Mouse (Mus musculus) erythroblast, embryonic 14.5 days (primary cell): ENCODE measurements around the gene Rreb1. TPM values are rescaled to one million over a fixed set of nuclear protein-coding genes. Genes with fewer than 3 reads are reported as not detected.

Source experiments
- H3K27me3 ChIP-seq: 2 replicates; pipeline ENCODE4 v1.6.1; 2012; ENCODE audit warnings: inconsistent platforms; ENCODE audit not compliant: control insufficient read depth
- H3K36me3 ChIP-seq: 2 replicates; pipeline ENCODE4 v1.6.1; 2012; ENCODE audit warnings: mild to moderate bottlenecking, inconsistent platforms; ENCODE audit not compliant: control insufficient read depth
- H3K4me1 ChIP-seq: 2 replicates; pipeline ENCODE4 v1.6.1; 2012; ENCODE audit warnings: inconsistent platforms; ENCODE audit not compliant: control insufficient read depth
- H3K4me3 ChIP-seq: replicated peaks from 2 replicates; pipeline ENCODE3; 2012; ENCODE audit warnings: moderate library complexity, mild to moderate bottlenecking, inconsistent platforms
- H3K9me3 ChIP-seq: 2 replicates; pipeline ENCODE4 v1.6.1; 2012; ENCODE audit warnings: low read length, inconsistent platforms, mixed read lengths; ENCODE audit not compliant: control insufficient read depth
- GATA1 ChIP-seq: IDR thresholded peaks from 2 replicates; pipeline ENCODE4 v1.6.1; 2012; ENCODE audit warnings: low read length, inconsistent platforms, mixed read lengths
- TAL1 ChIP-seq: IDR thresholded peaks from 3 replicates; pipeline ENCODE4 v1.6.1; 2012; ENCODE audit warnings: low read length, inconsistent platforms, mixed read lengths
- polyA plus RNA-seq: library from polyadenylated mRNA; stranded (reverse); fragments of >175 nt; gene quantifications from 2 replicates; pipeline ENCODE4 v1.2.3, GENCODE M21; 2012

Rreb1 gene
- polyA plus RNA-seq, 1 experiment, result 0.60 TPM

- TF ChIP-seq TAL1, result no peak
- no peak for TF ChIP-seq GATA1
- H3K4me1 ChIP-seq, result peaks cover 26% of the 10 kb centered on the region
- H3K9me3 ChIP-seq, result no peaks in the 10 kb centered on the region
- H3K4me3 ChIP-seq, result no peak overlapping the region
- H3K27me3 ChIP-seq, result no peaks in the 10 kb centered on the region
- no peaks in the 10 kb centered on the region for H3K36me3 ChIP-seq
These were observed 20.6 kb downstream of the Rreb1 start for GRCm38 (mm10) chr13:37798811-37799210.

GRCm38 (mm10) chr13:37799413-37799812, 21.2 kb downstream of the Rreb1 start:
- Histone ChIP-seq H3K9me3 (no peaks in the 10 kb centered on the region), H3K27me3 (no peaks in the 10 kb centered on the region), H3K36me3 (no peaks in the 10 kb centered on the region), H3K4me1 (peaks cover 26% of the 10 kb centered on the region), H3K4me3 (no peak overlapping the region)
- TF ChIP-seq GATA1 (no peak), TAL1 (no peak)

- peaks cover 26% of the 10 kb centered on the region for H3K4me1 ChIP-seq
- no peaks in the 10 kb centered on the region for H3K36me3 ChIP-seq
- H3K9me3 ChIP-seq, result no peaks in the 10 kb centered on the region
- no peaks in the 10 kb centered on the region for H3K27me3 ChIP-seq
- H3K4me3 ChIP-seq, result peak overlapping the region; percentile 11
- no peak for TF ChIP-seq GATA1
These were observed 23.2 kb downstream of the Rreb1 start for GRCm38 (mm10) chr13:37801101-37802075.

- no peaks in the 10 kb centered on the region for H3K9me3 ChIP-seq
- no peak for TF ChIP-seq GATA1
- TF ChIP-seq TAL1, result no peak
- no peaks in the 10 kb centered on the region for H3K36me3 ChIP-seq
- H3K4me1 ChIP-seq, result peaks cover 26% of the 10 kb centered on the region
- H3K27me3 ChIP-seq, result no peaks in the 10 kb centered on the region
- peak overlapping the region; percentile 11 for H3K4me3 ChIP-seq
These were observed 24.2 kb downstream of the Rreb1 start for GRCm38 (mm10) chr13:37802246-37803003.

- H3K9me3 ChIP-seq, result no peaks in the 10 kb centered on the region
- H3K36me3 ChIP-seq, result no peaks in the 10 kb centered on the region
- H3K4me3 ChIP-seq, result no peak overlapping the region
- H3K27me3 ChIP-seq, result no peaks in the 10 kb centered on the region
- TF ChIP-seq TAL1 (no peak), GATA1 (no peak)
- H3K4me1 ChIP-seq, result peaks cover 23% of the 10 kb centered on the region
These were observed 25.0 kb downstream of the Rreb1 start for GRCm38 (mm10) chr13:37803244-37803643.

- H3K4me1 ChIP-seq, result peaks cover 23% of the 10 kb centered on the region
- no peak overlapping the region for H3K4me3 ChIP-seq
- no peaks in the 10 kb centered on the region for H3K36me3 ChIP-seq
- H3K27me3 ChIP-seq, result no peaks in the 10 kb centered on the region
- H3K9me3 ChIP-seq, result no peaks in the 10 kb centered on the region
- TF ChIP-seq GATA1 (no peak), TAL1 (no peak)
These were observed 25.8 kb downstream of the Rreb1 start for GRCm38 (mm10) chr13:37804023-37804422.

- no peaks in the 10 kb centered on the region for H3K27me3 ChIP-seq
- peaks cover 6% of the 10 kb centered on the region for H3K4me1 ChIP-seq
- no peak overlapping the region for H3K4me3 ChIP-seq
- no peak for TF ChIP-seq GATA1
- no peak for TF ChIP-seq TAL1
- H3K9me3 ChIP-seq, result no peaks in the 10 kb centered on the region
- no peaks in the 10 kb centered on the region for H3K36me3 ChIP-seq
These were observed 36.8 kb downstream of the Rreb1 start for GRCm38 (mm10) chr13:37815001-37815400.

GRCm38 (mm10) chr13:37816736-37817135, 38.5 kb downstream of the Rreb1 start:
- no peak for TF ChIP-seq GATA1
- no peak for TF ChIP-seq TAL1
- no peak overlapping the region for H3K4me3 ChIP-seq
- no peaks in the 10 kb centered on the region for H3K36me3 ChIP-seq
- H3K9me3 ChIP-seq, result no peaks in the 10 kb centered on the region
- no peaks in the 10 kb centered on the region for H3K27me3 ChIP-seq
- H3K4me1 ChIP-seq, result peaks cover 6% of the 10 kb centered on the region

GRCm38 (mm10) chr13:37821413-37821812, 43.2 kb downstream of the Rreb1 start:
- Histone ChIP-seq H3K36me3 (no peaks in the 10 kb centered on the region), H3K27me3 (no peaks in the 10 kb centered on the region), H3K4me3 (no peak overlapping the region), H3K4me1 (peaks cover 27% of the 10 kb centered on the region), H3K9me3 (no peaks in the 10 kb centered on the region)
- TF ChIP-seq TAL1 (no peak), GATA1 (no peak)
